Mouse (Mus musculus) lung, embryonic 16.5 days (tissue): Measurements from ENCODE around the gene Irf4. TPM values are rescaled to one million over a fixed set of nuclear protein-coding genes. Genes with fewer than 3 reads are reported as not detected.

Experiments used
- ATAC-seq: fragments of 200-750 bp; cut with Nextera tagmentation; 2 replicates; pipeline ENCODE4 v1.8.0; 2017; ENCODE audit warnings: low read depth, mild to moderate bottlenecking, moderate library complexity
- H3K27ac ChIP-seq: fragments of 300-500 bp; sonication (generic); 2 replicates; pipeline ENCODE4 v1.5.1; 2014; ENCODE audit warnings: mild to moderate bottlenecking, control low read depth, low read length
- H3K27me3 ChIP-seq: fragments of 300-500 bp; sonication (generic); 2 replicates; pipeline ENCODE4 v1.6.1; 2014; ENCODE audit warnings: low read depth, low read length, mixed read lengths; ENCODE audit not compliant: control insufficient read depth, insufficient read depth
- H3K36me3 ChIP-seq: fragments of 300-500 bp; sonication (generic); 2 replicates; pipeline ENCODE4 v1.6.1; 2014; ENCODE audit warnings: low read length; ENCODE audit not compliant: control insufficient read depth, insufficient read depth
- H3K4me1 ChIP-seq: fragments of 300-500 bp; sonication (generic); replicated peaks from 2 replicates; pipeline ENCODE4 v1.6.1; 2014; ENCODE audit warnings: low read length, mixed read lengths; ENCODE audit not compliant: control insufficient read depth, insufficient read depth
- H3K4me2 ChIP-seq: fragments of 300-500 bp; sonication (generic); 2 replicates; pipeline ENCODE4 v1.6.1; 2014; ENCODE audit warnings: low read depth, low read length, control low read depth
- H3K4me3 ChIP-seq: fragments of 300-500 bp; sonication (generic); 2 replicates; pipeline ENCODE4 v1.5.1; 2014; ENCODE audit warnings: mild to moderate bottlenecking, low read length, control low read depth
- H3K9ac ChIP-seq: fragments of 300-500 bp; sonication (generic); 2 replicates; pipeline ENCODE4 v1.6.1; 2014; ENCODE audit warnings: low read length, control low read depth
- H3K9me3 ChIP-seq: fragments of 300-500 bp; sonication (generic); 2 replicates; pipeline ENCODE4 v1.6.1; 2016; ENCODE audit warnings: low read length; ENCODE audit not compliant: control insufficient read depth
- WGBS: fragments of 180-500 bp; shearing (Covaris S2); extraction: QIAGEN DNeasy Blood & Tissue Kit; methylation state at CpG from one replicate; pipeline ENCODE4 v1.1.7; 2014; 5-methylcytosine and 5-hydroxymethylcytosine counted together
- polyA plus RNA-seq: library from polyadenylated mRNA; unstranded; fragments of >200 nt; fragmentation: Nextera tagmentation; extraction: Ambion mirVana; gene quantifications from 2 replicates; pipeline ENCODE4 v1.2.1, GENCODE M21; 2015

Gene Irf4
- polyA plus RNA-seq, 1 experiment from 2014 or later: 0.10 TPM

DNA sequence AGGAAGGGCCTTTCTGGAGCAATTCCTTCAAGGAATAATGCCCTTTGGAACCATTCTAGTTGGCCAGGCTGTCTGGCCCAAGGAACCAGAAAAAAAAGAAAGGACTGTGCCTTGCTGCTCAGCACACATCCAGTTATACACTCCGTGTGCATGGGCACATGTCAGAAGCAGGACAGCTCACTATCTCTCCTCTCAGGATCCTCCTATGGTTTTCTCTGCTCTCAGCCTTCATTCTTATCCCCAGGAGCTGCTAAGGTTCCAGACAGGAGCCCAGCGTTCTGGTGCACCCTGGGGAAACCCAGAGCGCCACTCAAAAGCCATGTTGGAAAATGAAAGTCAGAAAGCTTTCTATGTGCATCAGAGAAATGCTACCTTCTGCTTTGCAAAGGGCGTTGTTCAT is 33.5 kb upstream of the Irf4 start:
- H3K4me1 ChIP-seq: no peaks in the 10 kb centered on the region
- no peak for ATAC-seq
- no peak overlapping the region for H3K9ac ChIP-seq
- no peaks in the 10 kb centered on the region for H3K9me3 ChIP-seq
- no peak overlapping the region for H3K4me2 ChIP-seq
- H3K27ac ChIP-seq: no peak overlapping the region
- 79% methylated on average over 4 of the region's 4 CpGs for WGBS
- H3K4me3 ChIP-seq: no peak overlapping the region
- no peaks in the 10 kb centered on the region for H3K27me3 ChIP-seq
- H3K36me3 ChIP-seq: no peaks in the 10 kb centered on the region

DNA sequence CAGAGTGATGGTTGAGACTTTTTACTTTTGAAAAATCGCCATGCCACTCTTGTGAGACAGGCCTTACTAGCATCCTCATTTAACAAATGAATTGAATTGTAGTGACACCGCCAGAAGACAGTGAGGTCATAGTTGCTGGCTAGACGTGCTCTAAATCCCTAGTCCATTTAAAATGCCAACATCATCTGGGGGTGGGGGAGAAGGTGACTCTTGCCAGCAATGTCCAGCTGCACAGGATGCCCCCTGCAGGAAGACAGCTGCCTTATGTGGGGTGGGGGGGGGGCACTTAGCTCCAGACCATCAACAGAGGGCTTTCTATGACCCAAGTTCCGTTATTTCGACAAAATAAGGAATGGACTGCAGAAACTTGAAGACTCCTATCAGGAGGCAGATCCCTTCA is 32.4 kb upstream of the Irf4 start:
- H3K9me3 ChIP-seq: no peaks in the 10 kb centered on the region

DNA sequence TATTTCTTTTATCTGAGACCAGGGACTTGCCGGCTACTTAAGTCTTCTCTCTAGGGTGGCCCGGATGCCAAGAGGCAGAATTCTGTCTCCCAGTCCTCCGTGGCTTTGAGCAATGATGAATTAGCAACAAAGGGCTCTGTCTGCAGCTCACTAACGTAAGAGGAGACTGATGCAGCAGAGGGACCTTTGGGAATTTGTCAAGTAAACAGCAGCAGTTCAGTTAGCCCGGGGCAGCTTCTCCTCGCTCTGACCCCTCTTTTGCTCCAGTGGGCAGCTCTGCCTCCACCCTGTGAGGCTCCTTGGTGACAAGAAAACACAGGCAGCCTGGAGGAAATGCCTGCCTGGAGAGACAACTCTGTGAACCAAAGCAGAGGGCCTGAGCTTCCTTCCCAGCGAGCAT is 26.4 kb upstream of the Irf4 start:
- H3K36me3 ChIP-seq: no peaks in the 10 kb centered on the region
- no peak overlapping the region for H3K27ac ChIP-seq
- no peaks in the 10 kb centered on the region for H3K9me3 ChIP-seq
- H3K27me3 ChIP-seq: no peaks in the 10 kb centered on the region
- no peak overlapping the region for H3K4me2 ChIP-seq
- 16% methylated on average over 7 of the region's 7 CpGs for WGBS
- no peak for ATAC-seq
- peaks cover 10% of the 10 kb centered on the region; the same call in 1 of the 2 replicates for H3K4me1 ChIP-seq
- H3K4me3 ChIP-seq: no peak overlapping the region
- H3K9ac ChIP-seq: no peak overlapping the region

More for the DNA sequence above, 32.4 kb upstream of the Irf4 start:
- Histone ChIP-seq H3K36me3 (no peaks in the 10 kb centered on the region), H3K27me3 (no peaks in the 10 kb centered on the region), H3K27ac (no peak overlapping the region), H3K9ac (no peak overlapping the region), H3K4me1 (no peaks in the 10 kb centered on the region), H3K4me2 (no peak overlapping the region), H3K4me3 (no peak overlapping the region)
- WGBS: 63% methylated on average over 5 of the region's 5 CpGs
- ATAC-seq: no peak

DNA sequence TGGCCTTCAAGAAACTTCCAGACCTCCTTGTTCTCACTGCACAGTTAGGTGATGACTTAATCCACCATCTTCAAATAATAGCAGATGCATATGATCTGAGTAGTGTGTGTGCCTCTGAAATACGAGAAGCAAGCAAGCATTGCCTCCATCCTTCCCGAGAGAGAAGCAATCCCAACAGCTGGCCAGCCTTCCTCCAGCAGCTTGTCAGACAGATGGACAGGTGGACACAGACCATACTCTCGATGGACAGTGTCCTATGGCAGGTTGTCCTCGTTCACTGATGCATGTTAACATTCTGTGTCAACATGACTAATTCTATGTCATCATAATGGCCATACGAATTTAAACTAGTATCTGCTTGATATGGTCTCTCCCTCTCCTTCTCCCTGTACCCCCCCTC is 25.8 kb upstream of the Irf4 start:
- no peak overlapping the region for H3K27ac ChIP-seq
- no peaks in the 10 kb centered on the region for H3K36me3 ChIP-seq
- H3K4me1 ChIP-seq: peaks cover 10% of the 10 kb centered on the region; the same call in 1 of the 2 replicates
- H3K27me3 ChIP-seq: no peaks in the 10 kb centered on the region
- no peak for ATAC-seq
- H3K9me3 ChIP-seq: no peaks in the 10 kb centered on the region
- H3K9ac ChIP-seq: no peak overlapping the region
- WGBS: 37% methylated on average over 5 of the region's 5 CpGs
- no peak overlapping the region for H3K4me2 ChIP-seq
- H3K4me3 ChIP-seq: no peak overlapping the region

DNA sequence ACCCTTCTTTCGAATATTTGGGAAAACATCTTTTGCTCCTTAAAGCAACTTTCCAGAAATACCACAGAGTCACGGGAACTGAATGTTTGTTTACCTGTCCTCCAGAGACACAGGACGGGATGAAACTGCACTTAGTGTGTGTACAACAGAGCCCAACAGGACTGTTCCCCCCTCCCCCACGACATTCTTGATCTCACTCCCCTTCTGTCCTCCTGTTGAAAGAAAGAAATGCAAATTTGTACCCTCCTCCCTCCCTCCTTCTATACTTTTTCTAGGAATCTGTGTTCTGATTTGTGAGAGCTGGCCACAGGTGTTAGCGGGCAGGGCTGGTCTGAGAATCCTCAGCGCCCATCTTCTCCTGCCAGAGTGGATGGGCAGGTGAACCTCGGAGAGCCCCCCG is 25.2 kb upstream of the Irf4 start:
- no peak overlapping the region for H3K27ac ChIP-seq
- H3K4me1 ChIP-seq: peaks cover 10% of the 10 kb centered on the region; the same call in 1 of the 2 replicates
- no peak overlapping the region for H3K9ac ChIP-seq
- ATAC-seq: no peak
- no peaks in the 10 kb centered on the region for H3K36me3 ChIP-seq
- 43% methylated on average over 8 of the region's 8 CpGs for WGBS
- H3K4me2 ChIP-seq: no peak overlapping the region
- H3K27me3 ChIP-seq: no peaks in the 10 kb centered on the region
- no peaks in the 10 kb centered on the region for H3K9me3 ChIP-seq
- no peak overlapping the region for H3K4me3 ChIP-seq

DNA sequence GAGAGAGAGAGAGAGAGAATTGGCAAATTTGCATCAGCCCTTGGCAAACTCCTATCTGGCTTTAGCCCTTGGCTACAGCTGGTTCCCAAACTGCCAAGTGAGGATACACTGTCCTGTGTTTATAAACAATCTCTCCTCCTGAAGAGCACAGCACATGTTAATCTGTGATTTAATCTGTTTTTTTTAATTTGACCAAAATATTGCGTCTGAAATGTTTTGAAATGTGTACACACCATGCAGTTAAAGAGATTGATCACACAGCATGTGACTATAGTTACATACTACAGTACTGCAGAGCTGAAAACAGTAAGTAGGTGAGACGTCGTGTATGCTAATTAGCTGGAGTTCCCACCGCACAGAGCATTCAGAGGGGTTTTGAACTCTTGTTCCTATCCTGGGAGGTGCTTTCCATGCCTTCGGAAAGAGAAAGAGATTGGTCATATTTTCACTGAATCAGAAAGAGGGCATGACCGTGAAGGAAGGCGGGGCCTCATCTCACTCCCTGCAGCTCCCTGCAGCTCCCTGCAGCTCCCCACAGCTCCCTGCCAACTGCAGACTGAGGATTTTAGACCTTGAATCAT is 24.2 kb upstream of the Irf4 start:
- ATAC-seq: peak; percentile 45
- Histone ChIP-seq H3K4me1 (peaks cover 10% of the 10 kb centered on the region; the same call in 1 of the 2 replicates), H3K27me3 (no peaks in the 10 kb centered on the region), H3K9me3 (no peaks in the 10 kb centered on the region), H3K36me3 (no peaks in the 10 kb centered on the region), H3K4me3 (no peak overlapping the region), H3K9ac (no peak overlapping the region), H3K27ac (no peak overlapping the region), H3K4me2 (0 out of 2 replicates have a peak overlapping the region, but pooled peaks have one; percentile 16)
- WGBS: 21% methylated on average over 7 of the region's 7 CpGs

DNA sequence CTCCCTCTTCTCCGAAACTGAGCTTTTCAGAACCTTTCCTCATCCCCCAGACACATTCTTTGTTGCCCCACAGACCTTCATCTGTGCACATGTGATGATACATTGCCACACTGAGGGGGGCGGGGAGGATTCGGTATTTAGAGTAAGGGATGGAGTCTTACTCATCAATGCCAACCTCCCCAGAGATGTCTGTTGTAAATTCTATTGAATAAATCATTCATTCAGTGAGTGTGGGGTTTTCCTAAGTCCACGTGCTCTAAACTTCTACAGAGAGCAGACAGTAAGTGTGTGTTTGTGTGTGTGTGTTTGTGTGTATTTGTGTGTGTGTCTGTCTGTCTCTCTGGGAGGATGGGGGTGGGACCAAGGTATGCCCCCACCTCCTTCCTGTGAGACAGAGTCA is 22.1 kb upstream of the Irf4 start:
- no peaks in the 10 kb centered on the region for H3K27me3 ChIP-seq
- ATAC-seq: no peak
- no peak overlapping the region for H3K27ac ChIP-seq
- H3K4me3 ChIP-seq: no peak overlapping the region
- H3K4me2 ChIP-seq: no peak overlapping the region
- no peaks in the 10 kb centered on the region for H3K36me3 ChIP-seq
- H3K4me1 ChIP-seq: peaks cover 10% of the 10 kb centered on the region; the same call in 1 of the 2 replicates
- H3K9ac ChIP-seq: no peak overlapping the region
- WGBS: 90% methylated on average over 4 of the region's 4 CpGs
- no peaks in the 10 kb centered on the region for H3K9me3 ChIP-seq

DNA sequence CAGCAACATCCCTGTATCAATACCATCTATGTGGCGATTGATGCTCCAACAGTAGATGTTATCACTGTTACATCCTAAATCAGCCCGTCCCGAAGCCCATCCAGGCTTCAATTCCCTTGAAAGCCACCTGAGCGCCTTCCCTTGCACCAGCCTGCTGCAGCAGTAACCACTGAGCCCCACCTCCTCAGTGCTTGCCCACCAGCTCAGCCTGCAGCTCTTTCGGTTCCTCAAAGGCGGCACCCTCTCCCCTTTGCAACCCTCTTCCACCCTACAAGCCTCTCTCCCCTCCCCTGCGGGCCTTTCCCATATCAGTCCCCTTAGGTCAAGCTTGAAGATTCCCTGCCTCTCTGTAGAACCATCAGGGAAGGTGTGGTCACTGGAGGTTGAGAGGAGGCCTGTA is 20.9 kb upstream of the Irf4 start:
- no peak overlapping the region for H3K4me3 ChIP-seq
- peaks cover 5% of the 10 kb centered on the region; the same call in 1 of the 2 replicates for H3K4me1 ChIP-seq
- no peaks in the 10 kb centered on the region for H3K9me3 ChIP-seq
- H3K9ac ChIP-seq: no peak overlapping the region
- 92% methylated on average over 7 of the region's 7 CpGs for WGBS
- no peak for ATAC-seq
- H3K27ac ChIP-seq: no peak overlapping the region
- H3K36me3 ChIP-seq: no peaks in the 10 kb centered on the region
- H3K4me2 ChIP-seq: no peak overlapping the region
- no peaks in the 10 kb centered on the region for H3K27me3 ChIP-seq

DNA sequence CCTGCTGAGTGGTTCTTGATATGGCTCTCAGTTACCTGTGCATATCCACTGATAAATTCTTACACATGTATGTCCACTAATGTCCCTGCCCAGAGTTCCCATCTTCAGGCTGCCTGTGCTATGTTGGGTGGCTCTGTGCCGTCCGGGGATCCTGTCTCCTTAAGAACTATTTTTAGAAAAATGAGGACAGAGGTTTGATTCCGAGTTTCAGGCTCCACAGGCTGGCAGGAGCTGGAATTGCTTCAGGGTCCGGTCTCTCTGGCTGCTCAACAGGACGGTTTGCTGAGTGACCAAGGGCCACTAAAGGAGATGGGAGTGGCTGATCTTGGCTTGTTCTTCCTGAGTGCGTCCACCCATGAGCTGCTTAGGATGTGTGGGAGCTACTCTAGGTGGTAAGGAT is 19.8 kb upstream of the Irf4 start:
- peak; percentile 36; the same call in 1 of the 2 replicates for ATAC-seq
- no peak overlapping the region for H3K4me3 ChIP-seq
- 16% methylated on average over 6 of the region's 6 CpGs for WGBS
- no peaks in the 10 kb centered on the region for H3K36me3 ChIP-seq
- no peak overlapping the region for H3K9ac ChIP-seq
- peaks cover 5% of the 10 kb centered on the region; the same call in 1 of the 2 replicates for H3K4me1 ChIP-seq
- H3K27me3 ChIP-seq: no peaks in the 10 kb centered on the region
- no peaks in the 10 kb centered on the region for H3K9me3 ChIP-seq
- H3K27ac ChIP-seq: no peak overlapping the region
- no peak overlapping the region for H3K4me2 ChIP-seq
